ENCODE assay signal across 8 mouse cellular contexts in the genomic region with DNA sequence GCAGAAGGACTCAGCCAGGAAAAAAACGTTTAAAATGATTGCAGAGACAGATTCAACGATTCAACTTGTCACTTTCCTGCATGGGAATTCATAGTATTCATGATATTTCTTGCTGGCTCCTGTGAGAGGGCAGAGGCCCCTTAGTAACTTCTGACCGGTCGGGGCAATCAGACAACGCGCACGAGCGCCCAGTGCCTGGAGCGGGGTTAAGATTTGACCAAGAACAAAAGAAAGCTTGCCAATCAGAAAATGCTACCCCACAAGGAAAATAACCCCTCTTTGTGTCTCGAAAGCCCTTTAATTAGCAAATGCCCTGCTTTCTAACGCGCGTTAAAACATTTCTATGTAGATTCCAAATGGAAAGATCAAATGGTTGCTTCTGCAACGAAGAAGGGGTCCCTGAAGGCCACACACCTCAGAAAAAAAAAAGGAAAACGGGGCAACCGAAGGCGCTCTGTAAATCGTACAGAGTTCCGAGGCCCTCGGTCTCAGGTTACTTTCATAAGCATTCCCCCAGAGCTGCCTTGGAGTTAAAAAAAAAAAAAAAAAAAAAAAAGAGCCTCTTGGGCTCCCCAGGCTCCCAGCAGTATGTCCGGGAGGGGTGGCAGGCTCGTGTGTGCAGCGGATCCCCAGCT. TPM values are rescaled to one million over a fixed set of nuclear protein-coding genes. Genes with fewer than 3 reads are reported as not detected.
DNase-seq lines count a peak whose midpoint lies in the region; ATAC-seq lines count a peak whose summit lies in the region.

No protein-coding gene starts in this region.

- DNase-seq in gastrocnemius, postnatal 10 days = peak; percentile 18
- no peak for DNase-seq in gastrocnemius, adult 8-10 months (ENCODE audit: low spot score in 2 of 2)
- DNase-seq in R1 (ENCODE audit: low read depth, low spot score) = peak; percentile 16
- DNase-seq in right cerebral cortex, postnatal 36 days (ENCODE audit: low spot score in 2 of 2) = no peak

- H3K4me1 ChIP-seq in heart, embryonic 15.5 days (replicated peaks) = peaks cover 29% of the 10 kb centered on the region
- peaks cover 42% of the 10 kb centered on the region for H3K4me1 ChIP-seq in limb, embryonic 12.5 days (replicated peaks)
- H3K4me1 ChIP-seq in neural tube, embryonic 14.5 days (ENCODE audit: control insufficient read depth, insufficient read depth, low read length) = 0 out of 2 replicates have a peak, but pooled peaks cover 8% of the 10 kb centered on the region

- no peaks in the 10 kb centered on the region for H3K36me3 ChIP-seq in heart, embryonic 15.5 days
- H3K36me3 ChIP-seq in limb, embryonic 12.5 days = peaks cover 9% of the 10 kb centered on the region
- H3K36me3 ChIP-seq in neural tube, embryonic 14.5 days (ENCODE audit: control insufficient read depth, insufficient read depth, low read length) = no peaks in the 10 kb centered on the region

- 6% methylated on average over 23 of the region's 23 CpGs for WGBS in heart, embryonic 15.5 days
- under 1% methylated on average over 23 of the region's 23 CpGs for WGBS in limb, embryonic 12.5 days
- 2% methylated on average over 21 of the region's 23 CpGs for WGBS in neural tube, embryonic 14.5 days

- H3K9ac ChIP-seq in heart, embryonic 15.5 days = peak overlapping the region; percentile 57
- peak overlapping the region; percentile 65 for H3K9ac ChIP-seq in limb, embryonic 12.5 days (replicated peaks)
- no peak overlapping the region for H3K9ac ChIP-seq in neural tube, embryonic 14.5 days (replicated peaks; ENCODE audit: low read depth, low read length)

- H3K27ac ChIP-seq in heart, embryonic 15.5 days = peak overlapping the region; percentile 86
- H3K27ac ChIP-seq in limb, embryonic 12.5 days = peak overlapping the region; percentile 99
- peak overlapping the region; percentile 53; the same call in 1 of the 2 replicates for H3K27ac ChIP-seq in neural tube, embryonic 14.5 days (ENCODE audit: low read depth, low read length)

- H3K9me3 ChIP-seq in heart, embryonic 15.5 days (replicated peaks) = no peaks in the 10 kb centered on the region
- H3K9me3 ChIP-seq in limb, embryonic 12.5 days = no peaks in the 10 kb centered on the region
- H3K9me3 ChIP-seq in neural tube, embryonic 14.5 days (ENCODE audit: control insufficient read depth, low read length) = no peaks in the 10 kb centered on the region

- H3K4me3 ChIP-seq in heart, embryonic 15.5 days = peak overlapping the region; percentile 69
- peak overlapping the region; percentile 97 for H3K4me3 ChIP-seq in limb, embryonic 12.5 days (replicated peaks)
- H3K4me3 ChIP-seq in neural tube, embryonic 14.5 days (ENCODE audit: low read depth, low read length) = peak overlapping the region; percentile 57

- no peak for ATAC-seq in heart, embryonic 15.5 days (replicated peaks; ENCODE audit: insufficient number of reproducible peaks, insufficient read depth, low FRiP score, low read depth)
- ATAC-seq in limb, embryonic 12.5 days (ENCODE audit: insufficient number of reproducible peaks, insufficient read depth, low FRiP score, low TSS enrichment, low read depth) = no peak
- ATAC-seq in neural tube, embryonic 14.5 days (ENCODE audit: low read depth) = no peak
- ATAC-seq in granulocyte monocyte progenitor cell, adult 5-6 weeks (replicated peaks; ENCODE audit: poor library complexity, severe bottlenecking) = no peak

- H3K27me3 ChIP-seq in heart, embryonic 15.5 days = peaks cover 44% of the 10 kb centered on the region
- no peaks in the 10 kb centered on the region for H3K27me3 ChIP-seq in limb, embryonic 12.5 days
- H3K27me3 ChIP-seq in neural tube, embryonic 14.5 days (ENCODE audit: control insufficient read depth, insufficient read depth, low read length) = no peaks in the 10 kb centered on the region

- peak overlapping the region; percentile 97 for H3K4me2 ChIP-seq in heart, embryonic 15.5 days
- peak overlapping the region; percentile 99 for H3K4me2 ChIP-seq in limb, embryonic 12.5 days
- peak overlapping the region; percentile 93 for H3K4me2 ChIP-seq in neural tube, embryonic 14.5 days (ENCODE audit: low read depth, low read length)

RNA-seq across cellular contexts. Expression of a gene that starts 1.3 kb away (rescaled TPM):
- total RNA-seq in gastrocnemius, postnatal 10 days (2021) = 10 to 100 TPM; 35.8 to 37.6 TPM
- 10 to 100 TPM; 34.5 to 48.6 (median 42.6) TPM for total RNA-seq in gastrocnemius, adult 8-10 months (2022)
- 3.0 and 4.5 TPM in 2 replicates for polyA plus RNA-seq in heart, embryonic 15.5 days (2015; fragmentation: Nextera tagmentation; extraction: Ambion mirVana)
- 20.5 and 20.9 TPM in 2 replicates for polyA plus RNA-seq in limb, embryonic 12.5 days (2016; fragmentation: Nextera tagmentation; extraction: Ambion mirVana)
- polyA plus RNA-seq in neural tube, embryonic 14.5 days (2014; fragmentation: Nextera tagmentation; extraction: Ambion mirVana) = 4.3 and 4.5 TPM in 2 replicates
- 4.3 and 4.9 TPM in 2 replicates for total RNA-seq in granulocyte monocyte progenitor cell, adult 5-6 weeks (2014; fragmentation: Nextera tagmentation)
- 2.8 and 4.6 TPM in 2 replicates for total RNA-seq in granulocyte monocyte progenitor cell, adult 5-6 weeks (2017)

RNA-seq across cellular contexts. Expression of a gene that starts 35.1 kb away (rescaled TPM):
- 1 to 10 TPM in 1 of 2 experiments, under 1 TPM in 1; 0.81 to 1.2 TPM for total RNA-seq in gastrocnemius, postnatal 10 days (2021)
- total RNA-seq in gastrocnemius, adult 8-10 months (2022) = 1 to 10 TPM in 2 of 4 experiments, under 1 TPM in 2; 0.56 to 1.8 (median 0.90) TPM
- 0.33 and 0.34 TPM in 2 replicates for polyA plus RNA-seq in heart, embryonic 15.5 days (2015; fragmentation: Nextera tagmentation; extraction: Ambion mirVana)
- polyA plus RNA-seq in limb, embryonic 12.5 days (2016; fragmentation: Nextera tagmentation; extraction: Ambion mirVana) = 1.0 and 1.1 TPM in 2 replicates
- polyA plus RNA-seq in neural tube, embryonic 14.5 days (2014; fragmentation: Nextera tagmentation; extraction: Ambion mirVana) = 9.0 and 13.2 TPM in 2 replicates
- 0.41 and 2.8 TPM in 2 replicates for total RNA-seq in granulocyte monocyte progenitor cell, adult 5-6 weeks (2014; fragmentation: Nextera tagmentation)
- not detected in 2 replicates for total RNA-seq in granulocyte monocyte progenitor cell, adult 5-6 weeks (2017)

Comparison
In these comparisons a context has a peak if more than half of its experiments do, and no peak if none do; other contexts are left out.
1. DNase-seq: peak in gastrocnemius, postnatal 10 days (single experiment) and R1 (single experiment); none in gastrocnemius, adult 8-10 months (0 of 2) and right cerebral cortex, postnatal 36 days (0 of 2).
2. RNA of a gene that starts 1.3 kb away (total RNA-seq): 34.5 to 48.6 TPM in gastrocnemius, adult 8-10 months and 35.8 to 37.6 TPM in gastrocnemius, postnatal 10 days; 2.8 to 4.9 TPM in granulocyte monocyte progenitor cell, adult 5-6 weeks; every median in the first group is over 4 times any median in the second.
3. Peak in every context shown above with its lines, with median percentiles within 50 percentile points of each other: H3K27ac ChIP-seq, H3K4me2 ChIP-seq and H3K4me3 ChIP-seq.